Mouse (Mus musculus): ENCODE data around the gene Eps8.

The Eps8 gene

DNA sequence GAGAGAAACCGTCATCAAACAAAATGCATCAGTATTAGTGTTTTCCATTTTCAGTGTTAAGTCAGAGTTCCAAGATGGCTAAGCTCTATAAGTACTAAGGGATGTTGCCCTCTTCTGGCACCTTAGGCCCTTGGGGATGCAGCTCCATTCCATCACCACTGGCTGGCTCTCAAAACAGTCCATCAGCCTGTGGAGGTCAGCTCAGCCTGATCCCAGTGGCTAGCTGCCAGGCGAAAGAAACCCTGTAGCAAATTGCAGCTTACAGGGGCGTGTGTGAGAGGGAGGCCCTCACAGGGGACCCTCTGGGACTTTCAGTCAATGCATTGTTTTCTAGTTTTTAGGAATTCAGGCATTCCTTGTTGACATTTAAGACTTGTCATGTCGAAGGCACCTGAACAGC is 40.8 kb downstream of the Eps8 start:
- DNase-seq (ENCODE audit: low spot score in 2 of 2): no peak

DNA sequence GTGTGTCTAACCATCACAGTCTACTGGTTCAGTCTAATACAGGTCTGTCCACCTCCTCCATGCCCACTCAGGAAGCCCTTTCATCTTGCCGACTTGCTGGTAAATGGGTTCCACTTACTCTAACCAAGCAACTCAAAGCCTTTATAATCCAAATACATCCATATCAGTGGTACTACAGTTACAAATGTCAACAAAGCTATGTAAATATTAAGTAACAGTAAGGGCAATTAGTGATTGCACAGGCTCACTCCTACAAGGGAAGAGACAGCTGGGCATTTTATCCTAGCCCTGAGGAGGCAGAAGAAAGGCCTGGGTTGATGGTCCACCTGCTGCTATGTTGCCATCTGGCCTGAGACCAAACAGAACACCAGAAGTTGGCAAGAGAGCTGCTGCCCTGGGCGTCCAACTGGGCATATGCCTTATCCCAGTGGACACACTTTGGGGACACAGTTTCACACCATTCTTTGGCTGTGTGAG is 42.6 kb downstream of the Eps8 start:
- no peak for DNase-seq (ENCODE audit: low spot score in 2 of 2)

GRCm38 (mm10) chr6:137608160-137608930 is 46.3 kb downstream of the Eps8 start:
- no peak for DNase-seq (ENCODE audit: low spot score in 2 of 2)

- no peak for DNase-seq (ENCODE audit: low spot score in 2 of 2)
Observed at GRCm38 (mm10) chr6:137606541-137606940, 48.1 kb downstream of the Eps8 start.

GRCm38 (mm10) chr6:137604417-137605248 is 50.0 kb downstream of the Eps8 start:
- no peak for DNase-seq (ENCODE audit: low spot score in 2 of 2)

DNA sequence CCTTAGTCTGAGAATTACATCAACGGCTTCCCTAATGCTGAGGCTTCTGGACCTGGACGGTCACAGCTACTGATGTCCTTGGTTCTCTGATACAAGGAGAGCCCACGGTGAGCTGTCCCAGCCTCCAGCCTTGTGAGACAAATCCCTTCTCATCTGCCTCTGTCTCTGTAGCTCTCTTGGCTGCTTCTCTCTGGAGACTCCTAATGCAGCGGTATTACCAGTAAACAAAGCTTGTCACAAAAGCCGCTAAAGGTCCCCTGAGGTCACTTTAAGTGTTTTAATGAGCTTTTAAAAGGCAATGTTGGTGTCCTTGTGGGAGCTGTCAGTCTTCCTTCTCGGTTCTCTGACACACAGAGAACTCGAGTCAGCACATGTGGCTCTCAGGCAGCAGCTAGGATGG is 56.4 kb downstream of the Eps8 start:
- DNase-seq (ENCODE audit: low spot score in 2 of 2): no peak

- no peak for DNase-seq (ENCODE audit: low spot score in 2 of 2)
Observed at GRCm38 (mm10) chr6:137597442-137598058, 57.1 kb downstream of the Eps8 start.

- DNase-seq (ENCODE audit: low spot score in 2 of 2): no peak
Observed at GRCm38 (mm10) chr6:137592582-137592981, 62.1 kb downstream of the Eps8 start.

DNA sequence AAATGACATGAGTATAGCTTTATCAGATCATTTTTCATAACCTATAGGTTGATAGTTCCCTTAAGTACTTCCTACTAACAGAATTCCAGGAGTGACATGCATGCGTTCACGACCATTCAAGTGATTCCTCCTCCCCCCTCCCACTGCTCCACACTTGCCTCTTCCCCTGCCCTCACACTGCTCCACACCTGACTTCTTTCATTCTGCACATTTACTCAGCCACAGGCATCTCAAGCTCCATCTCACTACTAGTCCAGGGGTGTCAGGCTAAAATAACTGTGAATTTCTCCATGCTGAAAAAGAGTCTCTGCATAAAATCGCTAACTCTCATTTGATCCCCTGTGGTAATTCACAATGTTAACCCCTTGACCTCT is 65.4 kb downstream of the Eps8 start:
- DNase-seq (ENCODE audit: low spot score in 2 of 2): no peak

DNA sequence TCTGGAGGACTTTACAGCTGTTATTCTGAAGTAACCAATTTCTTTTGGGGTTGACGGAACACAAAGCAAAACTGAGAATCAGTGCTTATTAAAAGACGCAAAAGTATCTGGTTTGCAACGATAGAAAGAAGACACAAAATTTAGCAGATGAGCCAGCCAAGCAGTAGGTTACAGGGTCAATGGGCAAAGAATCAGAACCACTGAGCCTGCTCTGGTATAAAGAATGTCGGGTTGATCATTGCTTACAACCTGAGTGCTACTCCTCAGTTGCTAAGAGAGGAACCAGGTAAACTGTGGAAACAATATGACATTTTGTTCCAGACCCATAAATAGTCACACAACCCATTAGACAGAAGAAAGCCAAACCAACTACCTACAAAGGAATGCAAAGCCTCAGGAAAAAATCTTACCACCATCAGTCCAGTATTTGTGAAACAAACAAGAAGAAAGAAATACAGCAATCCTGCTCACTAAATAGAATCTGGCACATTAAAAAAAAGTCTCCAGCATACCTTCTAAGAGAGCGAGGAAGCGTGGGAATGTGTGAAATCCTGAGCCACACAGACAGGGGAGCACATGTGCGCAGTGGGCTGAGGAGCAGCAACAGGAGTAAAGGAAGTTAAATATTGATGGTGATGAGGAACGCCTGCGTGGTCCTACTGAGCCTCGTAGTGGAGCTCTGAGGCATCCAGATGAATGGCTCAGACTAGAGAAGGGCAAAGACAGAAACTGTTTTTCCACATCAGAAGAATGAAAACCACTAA is 66.0 kb downstream of the Eps8 start:
- DNase-seq (ENCODE audit: low spot score in 2 of 2): peak; percentile 16 to 35

DNA sequence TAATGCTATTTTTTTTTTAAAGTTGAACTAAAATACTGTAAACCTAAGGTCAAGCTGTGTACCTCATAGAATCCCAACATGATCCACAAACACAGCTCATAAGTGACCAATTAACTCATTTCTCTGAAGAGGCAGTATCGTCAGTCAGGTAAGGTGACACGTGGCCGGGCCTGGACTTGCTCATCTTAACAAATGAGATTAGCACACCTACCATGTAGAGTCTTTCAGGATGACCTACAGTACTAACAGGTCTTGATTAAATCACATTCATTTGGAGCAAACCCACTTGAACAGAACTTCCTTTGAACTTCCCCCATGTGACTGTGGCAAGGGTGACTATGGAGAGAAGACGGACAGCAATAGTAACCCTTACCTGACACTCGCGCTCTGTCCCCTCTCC is 66.8 kb downstream of the Eps8 start:
- no peak for DNase-seq (ENCODE audit: low spot score in 2 of 2)

DNA sequence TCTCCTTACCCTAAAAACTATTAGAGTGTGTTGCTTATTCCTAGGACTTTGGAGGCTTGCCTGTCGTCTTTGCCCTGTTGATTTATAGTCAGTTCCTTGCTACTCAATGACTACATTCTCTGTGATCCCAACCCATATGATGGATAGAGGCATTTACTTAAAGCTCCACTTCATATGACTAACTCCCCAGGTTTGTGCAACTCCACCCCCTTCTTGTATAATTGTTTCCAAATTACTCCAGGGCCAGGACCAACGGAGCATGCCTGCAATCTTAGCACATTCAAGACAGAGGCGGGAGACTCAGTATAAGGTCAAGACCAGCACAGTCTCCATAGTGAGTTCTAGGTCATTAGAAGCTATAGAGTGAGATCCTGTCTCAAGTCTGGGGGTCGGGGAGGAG is 69.4 kb downstream of the Eps8 start:
- no peak for DNase-seq (ENCODE audit: low spot score in 2 of 2)

- DNase-seq (ENCODE audit: low spot score in 2 of 2): no peak
Observed at GRCm38 (mm10) chr6:137583056-137583455, 71.6 kb downstream of the Eps8 start.

DNA sequence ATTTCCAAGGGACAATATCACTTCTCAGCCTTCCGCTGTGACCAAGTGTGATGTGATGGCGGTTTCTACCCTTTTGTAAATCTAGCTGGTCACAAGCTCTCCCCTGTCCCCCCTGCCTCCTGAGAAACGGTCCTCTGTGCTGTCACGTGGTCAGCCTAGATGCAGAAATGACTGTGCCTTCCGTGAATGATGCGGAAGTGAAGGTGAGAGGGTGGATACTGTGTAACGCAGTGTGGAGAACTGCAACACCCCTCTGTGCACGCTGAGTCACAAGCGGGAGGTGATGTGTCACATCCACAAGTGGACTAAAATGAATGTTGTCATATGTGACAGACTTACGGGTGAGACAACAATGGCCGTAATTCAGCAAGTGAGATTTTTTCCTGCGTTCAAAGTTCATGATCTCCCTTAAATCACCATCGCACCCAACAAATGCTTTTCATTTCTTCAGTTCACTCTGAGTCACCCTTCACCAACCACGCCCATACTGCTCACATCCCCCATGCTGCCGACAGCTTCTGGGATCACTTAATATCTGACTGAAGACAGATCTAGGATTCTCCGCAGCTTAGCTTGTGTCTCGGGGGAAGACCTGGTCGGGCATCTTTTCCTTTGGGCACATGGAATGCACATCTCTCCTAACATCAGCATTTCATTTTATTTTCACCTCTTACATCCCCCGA is 72.3 kb downstream of the Eps8 start:
- DNase-seq (ENCODE audit: low spot score in 2 of 2): no peak

- DNase-seq (ENCODE audit: low spot score in 2 of 2): no peak
Observed at GRCm38 (mm10) chr6:137581331-137582010, 73.2 kb downstream of the Eps8 start.

- DNase-seq (ENCODE audit: low spot score in 2 of 2): no peak
Observed at GRCm38 (mm10) chr6:137580503-137580902, 74.2 kb downstream of the Eps8 start.

- DNase-seq (ENCODE audit: low spot score in 2 of 2): no peak
Observed at GRCm38 (mm10) chr6:137576670-137577371, 77.9 kb downstream of the Eps8 start.

DNA sequence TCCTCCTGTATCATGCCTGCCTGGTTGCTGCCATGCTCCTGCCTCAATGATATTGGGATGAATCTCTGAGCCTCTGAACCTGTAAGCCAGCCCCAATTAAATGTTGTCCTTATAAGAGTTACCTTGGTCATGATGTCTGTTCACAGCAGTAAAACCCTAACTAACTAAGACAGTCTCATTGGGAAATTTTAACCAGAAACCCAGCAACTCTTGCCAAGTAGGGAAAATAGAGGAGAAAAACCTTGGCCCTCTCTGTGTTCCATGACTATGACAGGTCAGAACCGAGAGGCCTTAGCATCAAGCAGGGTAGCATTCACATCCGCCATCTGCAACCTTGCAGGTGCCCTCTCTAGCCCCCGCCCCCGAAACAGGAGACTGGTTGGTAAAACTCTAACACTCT is 78.6 kb downstream of the Eps8 start:
- no peak for DNase-seq (ENCODE audit: low spot score in 2 of 2)

- DNase-seq (ENCODE audit: low spot score in 2 of 2): no peak
Observed at GRCm38 (mm10) chr6:137573897-137574296, 80.8 kb downstream of the Eps8 start.

DNA sequence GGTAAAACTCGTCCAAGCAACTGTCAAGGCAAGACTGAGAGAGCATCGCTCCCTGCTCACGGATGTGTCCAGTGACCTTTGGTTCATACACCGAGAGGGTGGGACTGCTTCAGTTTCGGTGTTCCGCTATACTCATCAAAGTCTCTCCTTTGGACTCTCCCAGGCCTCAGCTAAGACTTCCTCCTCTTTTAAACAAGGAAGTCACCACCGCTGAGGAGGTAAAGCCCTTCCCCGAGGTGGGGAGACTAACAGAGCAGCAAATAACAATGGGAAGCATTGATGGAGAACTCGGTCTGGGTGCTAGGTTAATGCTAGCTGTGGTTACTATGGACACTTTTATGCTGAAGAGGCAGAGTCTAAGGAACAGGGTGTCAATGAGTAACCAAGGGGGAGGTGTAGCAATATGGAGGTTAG is 84.0 kb downstream of the Eps8 start:
- no peak for DNase-seq (ENCODE audit: low spot score in 2 of 2)

Measured in frontal cortex, postnatal 14 days (tissue).